Mouse (Mus musculus): ENCODE data around the gene Nkain4. TPM values are rescaled to one million over a fixed set of nuclear protein-coding genes. Genes with fewer than 3 reads are reported as not detected.
A peak's percentile ranks its signal among the peaks of the same experiment; 100 is the strongest.

Nkain4 gene
- total and polyA plus RNA-seq, 3 experiments = not detected

GRCm38 (mm10) chr2:180895321-180895720, 59.2 kb downstream of the Nkain4 start:
- in situ Hi-C loops (cut with MboI; ENCODE audit: low pct_ligation_motif_present, low pct_unique_long_range_greater_than_20kb, low sequenced_read_pairs) (no loop called here), dilution Hi-C loops (cut with MboI; ENCODE audit: extremely low pct_ligation_motif_present, extremely low pct_unique_long_range_greater_than_20kb, low sequenced_read_pairs) (no loop called here)
- Histone ChIP-seq H3K27me3 (replicated peaks) (peaks cover 28% of the 10 kb centered on the region), H3K4me2 (ENCODE audit: insufficient read depth, low read depth, poor library complexity, severe bottlenecking) (no peak overlapping the region), H3K36me3 (replicated peaks in 1 of 2; ENCODE audit: control insufficient read depth in 1 of 2, insufficient read depth in 1 of 2, low read length in 1 of 2) (no peaks in the 10 kb centered on the region), H3K79me2 (replicated peaks; ENCODE audit: control insufficient read depth, extremely low read depth, insufficient read depth, poor library complexity, severe bottlenecking) (no peaks in the 10 kb centered on the region), H3K9ac (ENCODE audit: insufficient read depth, low read depth) (no peak overlapping the region), H3K9me3 (replicated peaks; ENCODE audit: low read length) (peaks cover 43% of the 10 kb centered on the region), H3K4me1 (ENCODE audit: control insufficient read depth in 1 of 2, insufficient read depth in 2 of 2) (no peaks in the 10 kb centered on the region), H3K4me3 (replicated peaks in 1 of 3; ENCODE audit: low read depth in 2 of 3, low read length in 2 of 3, poor library complexity in 1 of 3) (no peak overlapping the region), H3K27ac (ENCODE audit: insufficient read depth, low read depth) (no peak overlapping the region)
- TF ChIP-seq ZC3H11A (IDR thresholded peaks at IDR 0.05; ENCODE audit: low read depth, low read length) (no peak), IRF4 (IDR thresholded peaks at IDR 0.05; ENCODE audit: low read depth, low read length) (no peak), MEF2A (IDR thresholded peaks at IDR 0.05; ENCODE audit: borderline replicate concordance, low read depth, low read length) (no peak), SMC3 (IDR thresholded peaks at IDR 0.05; ENCODE audit: low read depth, low read length) (no peak), CHD2 (IDR thresholded peaks at IDR 0.05; ENCODE audit: low read length) (no peak), E2F4 (IDR thresholded peaks at IDR 0.05; ENCODE audit: insufficient replicate concordance, low read depth, low read length) (no peak), ZKSCAN1 (IDR thresholded peaks at IDR 0.05; ENCODE audit: borderline replicate concordance, low read depth, low read length) (no peak), POLR2A (IDR thresholded peaks at IDR 0.05; ENCODE audit: low read depth, low read length) (no peak), MXI1 (IDR thresholded peaks at IDR 0.05; ENCODE audit: low read depth, low read length) (no peak), MAZ (IDR thresholded peaks at IDR 0.05; ENCODE audit: low read depth, low read length) (no peak)
- DNase-seq (ENCODE audit: extremely low read depth) = no peak

- H3K9me3 ChIP-seq (replicated peaks; ENCODE audit: low read length) = peaks cover 43% of the 10 kb centered on the region
- H3K9ac ChIP-seq (ENCODE audit: insufficient read depth, low read depth) = no peak overlapping the region
- no peak overlapping the region for H3K4me2 ChIP-seq (ENCODE audit: insufficient read depth, low read depth, poor library complexity, severe bottlenecking)
- H3K27ac ChIP-seq (ENCODE audit: insufficient read depth, low read depth) = no peak overlapping the region
- dilution Hi-C loops (cut with MboI; ENCODE audit: extremely low pct_ligation_motif_present, extremely low pct_unique_long_range_greater_than_20kb, low sequenced_read_pairs) (no loop called here), in situ Hi-C loops (cut with MboI; ENCODE audit: low pct_ligation_motif_present, low pct_unique_long_range_greater_than_20kb, low sequenced_read_pairs) (no loop called here)
- TF ChIP-seq SIN3A (IDR thresholded peaks at IDR 0.05; ENCODE audit: low read length) (no peak), ZNF384 (IDR thresholded peaks at IDR 0.05; ENCODE audit: low read depth, low read length) (peak; percentile 34; the same call in 1 of the 2 replicates), CTCF (conservative IDR thresholded peaks at IDR 0.05 in 1 of 2, IDR thresholded peaks at IDR 0.05 in 1 of 2; ENCODE audit: low read depth in 2 of 2, low read length in 2 of 2) (peak in 1 of 2 experiments; percentile 56; a peak in 2 of 4 replicates), TCF12 (IDR thresholded peaks at IDR 0.05; ENCODE audit: low read depth, low read length) (no peak), SMC3 (IDR thresholded peaks at IDR 0.05; ENCODE audit: low read depth, low read length) (0 out of 2 replicates have a peak, but pooled peaks have one; percentile 19)
- H3K79me2 ChIP-seq (replicated peaks; ENCODE audit: control insufficient read depth, extremely low read depth, insufficient read depth, poor library complexity, severe bottlenecking) = no peaks in the 10 kb centered on the region
- no peaks in the 10 kb centered on the region for H3K36me3 ChIP-seq (replicated peaks in 1 of 2; ENCODE audit: control insufficient read depth in 1 of 2, insufficient read depth in 1 of 2, low read length in 1 of 2)
- H3K27me3 ChIP-seq (replicated peaks) = peaks cover 28% of the 10 kb centered on the region
- no peaks in the 10 kb centered on the region for H3K4me1 ChIP-seq (ENCODE audit: control insufficient read depth in 1 of 2, insufficient read depth in 2 of 2)
- no peak overlapping the region for H3K4me3 ChIP-seq (replicated peaks in 1 of 3; ENCODE audit: low read depth in 2 of 3, low read length in 2 of 3, poor library complexity in 1 of 3)
- DNase-seq (ENCODE audit: extremely low read depth) = peak; percentile 25
These were observed 59.8 kb downstream of the Nkain4 start for GRCm38 (mm10) chr2:180894734-180895133.

- no peak for TF ChIP-seq EP300 (IDR thresholded peaks at IDR 0.05; ENCODE audit: low read length)
- no peak for TF ChIP-seq ZKSCAN1 (IDR thresholded peaks at IDR 0.05; ENCODE audit: borderline replicate concordance, low read depth, low read length)
- TF ChIP-seq USF1 (IDR thresholded peaks at IDR 0.05; ENCODE audit: low read depth, low read length) = no peak
- TF ChIP-seq SIN3A (IDR thresholded peaks at IDR 0.05; ENCODE audit: low read length) = no peak
- TF ChIP-seq NELFE (IDR thresholded peaks at IDR 0.05; ENCODE audit: low read depth, low read length) = no peak
- no peak for TF ChIP-seq ETS1 (conservative IDR thresholded peaks at IDR 0.05; ENCODE audit: low read depth, low read length)
- TF ChIP-seq MEF2A (IDR thresholded peaks at IDR 0.05; ENCODE audit: borderline replicate concordance, low read depth, low read length) = no peak
- TF ChIP-seq POLR2AphosphoS2 (IDR thresholded peaks at IDR 0.05; ENCODE audit: low read depth, low read length) = no peak
- TF ChIP-seq TBP (conservative IDR thresholded peaks at IDR 0.05; ENCODE audit: low read depth, low read length) = no peak
- TF ChIP-seq ZNF384 (IDR thresholded peaks at IDR 0.05; ENCODE audit: low read depth, low read length) = no peak
- Histone ChIP-seq H3K27ac (ENCODE audit: insufficient read depth, low read depth) (no peak overlapping the region), H3K4me3 (replicated peaks in 1 of 3; ENCODE audit: low read depth in 2 of 3, low read length in 2 of 3, poor library complexity in 1 of 3) (no peak overlapping the region), H3K4me1 (ENCODE audit: control insufficient read depth in 1 of 2, insufficient read depth in 2 of 2) (no peaks in the 10 kb centered on the region), H3K9me3 (replicated peaks; ENCODE audit: low read length) (peaks cover 43% of the 10 kb centered on the region), H3K36me3 (replicated peaks in 1 of 2; ENCODE audit: control insufficient read depth in 1 of 2, insufficient read depth in 1 of 2, low read length in 1 of 2) (no peaks in the 10 kb centered on the region), H3K4me2 (ENCODE audit: insufficient read depth, low read depth, poor library complexity, severe bottlenecking) (no peak overlapping the region), H3K9ac (ENCODE audit: insufficient read depth, low read depth) (no peak overlapping the region), H3K79me2 (replicated peaks; ENCODE audit: control insufficient read depth, extremely low read depth, insufficient read depth, poor library complexity, severe bottlenecking) (no peaks in the 10 kb centered on the region), H3K27me3 (replicated peaks) (peaks cover 30% of the 10 kb centered on the region)
- in situ Hi-C loops (cut with MboI; ENCODE audit: low pct_ligation_motif_present, low pct_unique_long_range_greater_than_20kb, low sequenced_read_pairs) (no loop called here), dilution Hi-C loops (cut with MboI; ENCODE audit: extremely low pct_ligation_motif_present, extremely low pct_unique_long_range_greater_than_20kb, low sequenced_read_pairs) (no loop called here)
- no peak for DNase-seq (ENCODE audit: extremely low read depth)
These were observed 60.4 kb downstream of the Nkain4 start for GRCm38 (mm10) chr2:180894029-180894623.

Measured in CH12.LX (cell line).